Mouse (Mus musculus) thymus, postnatal 10 days (tissue): Measurements from ENCODE around the gene Msi2.

Source experiments
- DNase-seq, 2 experiments: peaks; one replicate each; pipeline ENCODE4 v3.0.0; 2021; ENCODE audit warnings: low spot score in 2 of 2

The Msi2 gene

GRCm38 (mm10) chr11:88592099-88592498, 126.2 kb downstream of the Msi2 start:
- no peak for DNase-seq

- DNase-seq: no peak
These were observed 127.7 kb downstream of the Msi2 start for GRCm38 (mm10) chr11:88590647-88591046.

- DNase-seq: no peak
These were observed 128.7 kb downstream of the Msi2 start for GRCm38 (mm10) chr11:88589641-88590040.

- DNase-seq: no peak
These were observed 129.6 kb downstream of the Msi2 start for GRCm38 (mm10) chr11:88588688-88589210.

- no peak for DNase-seq
These were observed 130.6 kb downstream of the Msi2 start for GRCm38 (mm10) chr11:88587710-88588109.

GRCm38 (mm10) chr11:88585880-88586279, 132.4 kb downstream of the Msi2 start:
- DNase-seq: no peak

- DNase-seq: no peak
These were observed 133.1 kb downstream of the Msi2 start for GRCm38 (mm10) chr11:88585171-88585632.

- no peak for DNase-seq
These were observed 134.4 kb downstream of the Msi2 start for GRCm38 (mm10) chr11:88583866-88584265.

- no peak for DNase-seq
These were observed 135.0 kb downstream of the Msi2 start for GRCm38 (mm10) chr11:88583259-88583833.

GRCm38 (mm10) chr11:88582781-88583180, 135.5 kb downstream of the Msi2 start:
- DNase-seq: no peak

GRCm38 (mm10) chr11:88582021-88582707, 136.1 kb downstream of the Msi2 start:
- no peak for DNase-seq

GRCm38 (mm10) chr11:88581375-88581774, 136.9 kb downstream of the Msi2 start:
- DNase-seq: no peak

GRCm38 (mm10) chr11:88578700-88579099, 139.6 kb downstream of the Msi2 start:
- DNase-seq: no peak

GRCm38 (mm10) chr11:88577076-88577475, 141.2 kb downstream of the Msi2 start:
- DNase-seq: no peak

- peak; percentile 44 to 47 for DNase-seq
These were observed 141.9 kb downstream of the Msi2 start for GRCm38 (mm10) chr11:88576233-88576998.

- no peak for DNase-seq
These were observed 143.5 kb downstream of the Msi2 start for GRCm38 (mm10) chr11:88574575-88575360.

- no peak for DNase-seq
These were observed 145.3 kb downstream of the Msi2 start for GRCm38 (mm10) chr11:88573013-88573412.

- DNase-seq: no peak
These were observed 145.9 kb downstream of the Msi2 start for GRCm38 (mm10) chr11:88572461-88572860.

- no peak for DNase-seq
These were observed 147.6 kb downstream of the Msi2 start for GRCm38 (mm10) chr11:88570715-88571202.

- no peak for DNase-seq
These were observed 151.4 kb downstream of the Msi2 start for GRCm38 (mm10) chr11:88566613-88567606.
